Mouse (Mus musculus) neural tube, embryonic 10.5 days (tissue): ENCODE results near the gene Ppm1g.
A peak's percentile ranks its signal among the peaks of the same experiment; 100 is the strongest.

ENCODE experiments used
- DNase-seq: peaks from one replicate; pipeline ENCODE4 v3.0.0-alpha.2; 2017; ENCODE audit warnings: low spot score; ENCODE audit errors: extremely low spot score

The Ppm1g gene

DNA sequence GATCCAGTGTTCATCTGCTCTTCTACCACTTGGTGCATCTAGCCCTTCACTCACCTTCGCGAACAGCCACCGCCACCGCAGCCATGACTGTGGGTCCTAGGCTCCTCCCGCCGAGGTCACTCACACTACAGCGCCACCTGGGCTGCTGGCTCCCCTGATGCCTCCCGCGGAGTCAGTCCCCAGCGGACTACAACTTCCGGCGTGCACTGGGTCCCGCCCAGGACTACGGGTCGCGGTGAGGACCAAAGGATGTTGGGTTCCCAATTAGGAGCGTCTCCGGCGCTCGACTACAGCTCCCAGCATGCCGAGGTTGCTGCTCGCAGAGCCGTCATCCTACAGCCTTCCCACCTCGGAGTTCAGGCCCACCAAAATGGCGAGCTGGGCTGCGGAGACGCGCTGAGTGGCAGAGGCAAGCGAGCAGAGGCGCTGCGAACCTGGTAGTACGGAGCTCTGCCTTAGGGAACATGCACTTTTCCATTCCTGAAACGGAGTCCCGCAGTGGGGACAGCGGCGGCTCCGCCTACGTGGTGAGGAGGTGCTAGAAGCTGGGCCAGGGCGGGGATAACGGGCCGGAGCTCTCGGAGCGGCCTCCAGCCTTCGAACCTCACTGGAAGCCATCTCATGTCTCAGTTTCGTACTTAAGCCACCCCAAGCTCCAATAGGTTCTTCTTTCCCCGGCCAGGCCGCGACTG, 27.4 kb downstream of the Ppm1g start, which contains the start of the genes Snx17 and Eif2b4:
Gene Snx17, plus strand, starts transcription at position 289 of the 692 bp plus-strand sequence.
Gene Eif2b4, minus strand, starts transcription at position 492 of the 692 bp plus-strand sequence.
- peak; percentile 100 for DNase-seq

DNA sequence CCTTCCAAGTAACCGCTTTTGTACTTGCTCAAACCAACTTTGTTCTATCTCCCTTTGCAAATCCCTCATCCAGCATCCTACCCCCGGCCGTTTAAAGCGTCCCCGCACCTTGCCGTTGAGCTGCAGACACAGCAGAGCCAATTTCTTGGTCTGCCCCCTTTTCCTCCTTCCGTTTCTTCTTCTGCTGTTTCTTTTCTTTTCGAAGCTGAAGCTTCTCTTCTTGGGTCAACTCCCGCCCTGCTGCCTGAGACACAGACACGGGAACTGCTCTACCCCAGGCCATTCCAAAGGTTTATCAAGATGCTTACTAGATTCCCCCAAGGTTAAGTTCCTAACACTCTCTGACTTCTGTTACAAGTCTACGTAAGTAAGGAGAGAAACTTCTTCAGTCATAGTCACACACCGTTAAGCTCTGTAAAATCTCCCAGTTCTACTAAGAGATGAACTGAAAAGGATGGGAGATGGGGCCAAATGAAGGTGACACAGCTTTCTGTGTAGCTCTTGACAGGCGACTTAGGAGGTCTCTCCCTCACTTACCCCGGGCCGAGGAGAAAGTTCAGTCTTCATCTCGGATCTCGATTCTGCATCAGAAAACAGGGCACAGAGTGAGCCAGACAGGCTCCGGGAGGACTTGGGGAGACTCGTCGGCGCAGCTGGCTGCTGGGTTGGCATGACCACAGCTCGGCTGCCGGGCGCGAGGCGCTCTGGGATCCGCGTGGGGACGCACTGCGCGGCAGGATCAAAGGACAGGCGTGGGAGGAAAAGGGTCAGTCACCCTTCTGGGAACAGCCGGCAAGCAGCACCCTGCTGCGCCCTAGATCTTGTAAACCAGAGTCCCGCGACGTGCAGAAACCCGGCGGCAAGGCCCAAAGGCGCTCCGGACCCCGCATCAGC, 28.2 kb downstream of the Ppm1g start:
- no peak for DNase-seq

DNA sequence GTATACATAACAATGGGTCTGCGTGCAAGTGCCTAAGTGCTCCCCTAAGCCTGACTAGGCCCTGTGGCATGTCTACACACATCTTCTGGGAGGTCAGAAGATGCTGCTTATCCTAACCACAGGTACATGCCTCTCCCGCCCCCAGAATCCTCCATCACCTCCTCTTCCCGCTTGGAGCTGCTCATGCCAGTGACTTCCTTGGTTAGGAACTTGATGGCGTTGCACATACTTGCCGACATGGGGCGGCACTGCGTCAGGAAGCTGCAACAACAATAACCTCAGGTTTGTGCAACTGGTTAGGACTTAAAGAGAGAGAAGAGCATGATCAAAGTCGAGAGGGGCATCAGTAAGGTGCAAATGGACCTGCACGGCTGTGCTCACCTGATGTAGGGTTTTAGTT, 30.3 kb downstream of the Ppm1g start:
- DNase-seq, result no peak

DNA sequence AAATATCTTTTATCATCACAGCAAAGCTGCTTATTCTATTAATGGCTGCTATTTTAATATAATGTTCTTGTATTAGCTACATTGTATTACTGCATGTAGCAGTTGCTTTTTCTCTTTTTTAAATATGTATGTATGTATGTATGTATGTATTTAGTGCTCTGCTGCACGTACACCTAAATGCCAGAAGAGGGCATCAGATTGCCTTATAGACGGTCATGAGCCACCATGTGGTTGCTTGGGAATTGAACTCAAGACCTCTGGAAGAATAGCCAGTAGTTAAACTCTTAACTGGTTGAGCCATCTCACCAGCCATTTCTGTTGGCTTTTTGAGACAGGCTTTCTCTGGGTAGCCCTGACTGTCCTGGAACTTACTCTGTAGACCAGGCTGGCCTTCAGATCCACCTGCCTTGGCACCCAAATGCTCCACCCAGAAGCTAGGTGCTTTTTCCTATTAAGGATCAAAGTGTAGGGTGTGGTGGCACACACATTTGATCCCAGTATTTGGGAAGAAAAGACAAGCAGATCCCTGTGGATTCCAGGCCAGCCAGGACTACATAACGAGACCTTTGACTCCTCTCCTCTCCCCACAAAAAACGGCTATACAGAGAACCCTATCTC, 32.2 kb downstream of the Ppm1g start:
- DNase-seq, result no peak

DNA sequence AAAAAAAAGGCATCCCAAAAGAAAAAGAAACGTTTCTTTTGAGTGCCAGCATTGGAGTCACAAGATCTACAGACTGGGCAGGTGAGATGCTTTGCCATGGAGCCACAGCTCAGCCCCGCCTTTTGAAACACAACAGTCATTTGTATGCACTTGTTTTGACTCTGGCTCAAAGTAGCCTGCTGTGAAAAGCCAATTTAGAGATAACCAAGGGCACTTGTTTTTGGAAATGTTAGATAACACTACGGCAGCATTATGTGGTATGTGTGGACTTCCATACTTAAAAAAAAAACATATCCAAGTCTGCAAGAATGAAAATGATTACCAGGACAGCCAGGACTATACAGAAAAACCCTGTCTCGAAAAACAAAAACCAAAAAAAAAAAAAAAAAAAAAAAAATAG, 36.8 kb downstream of the Ppm1g start:
- DNase-seq, result no peak

DNA sequence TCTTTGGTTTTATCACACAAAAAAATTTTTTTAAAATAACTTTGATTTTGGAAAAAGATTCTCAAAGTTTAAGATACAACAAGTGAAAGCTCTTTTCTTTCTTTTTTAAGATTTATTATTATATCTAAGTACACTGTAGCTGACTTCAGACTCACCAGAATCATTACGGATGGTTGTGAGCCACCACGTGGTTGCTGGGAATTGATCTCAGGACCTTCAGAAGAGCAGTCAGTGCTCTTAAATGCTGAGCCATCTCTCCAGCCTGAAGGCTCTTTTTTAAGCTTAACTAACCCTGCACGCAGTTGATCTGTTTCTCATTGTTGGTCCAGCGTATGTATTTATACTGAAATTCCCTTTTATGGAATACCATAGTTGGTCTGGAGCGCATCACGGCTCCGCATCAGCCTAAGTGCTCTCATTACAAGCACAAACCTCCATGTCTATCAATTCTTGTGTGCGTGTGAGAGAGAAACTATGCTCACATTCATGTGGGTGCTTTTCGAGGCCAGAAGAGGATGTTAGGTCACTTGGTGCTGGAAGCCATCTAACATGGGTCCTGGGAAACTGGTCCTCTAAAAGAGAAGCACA, 39.2 kb downstream of the Ppm1g start:
- DNase-seq, result no peak

DNA sequence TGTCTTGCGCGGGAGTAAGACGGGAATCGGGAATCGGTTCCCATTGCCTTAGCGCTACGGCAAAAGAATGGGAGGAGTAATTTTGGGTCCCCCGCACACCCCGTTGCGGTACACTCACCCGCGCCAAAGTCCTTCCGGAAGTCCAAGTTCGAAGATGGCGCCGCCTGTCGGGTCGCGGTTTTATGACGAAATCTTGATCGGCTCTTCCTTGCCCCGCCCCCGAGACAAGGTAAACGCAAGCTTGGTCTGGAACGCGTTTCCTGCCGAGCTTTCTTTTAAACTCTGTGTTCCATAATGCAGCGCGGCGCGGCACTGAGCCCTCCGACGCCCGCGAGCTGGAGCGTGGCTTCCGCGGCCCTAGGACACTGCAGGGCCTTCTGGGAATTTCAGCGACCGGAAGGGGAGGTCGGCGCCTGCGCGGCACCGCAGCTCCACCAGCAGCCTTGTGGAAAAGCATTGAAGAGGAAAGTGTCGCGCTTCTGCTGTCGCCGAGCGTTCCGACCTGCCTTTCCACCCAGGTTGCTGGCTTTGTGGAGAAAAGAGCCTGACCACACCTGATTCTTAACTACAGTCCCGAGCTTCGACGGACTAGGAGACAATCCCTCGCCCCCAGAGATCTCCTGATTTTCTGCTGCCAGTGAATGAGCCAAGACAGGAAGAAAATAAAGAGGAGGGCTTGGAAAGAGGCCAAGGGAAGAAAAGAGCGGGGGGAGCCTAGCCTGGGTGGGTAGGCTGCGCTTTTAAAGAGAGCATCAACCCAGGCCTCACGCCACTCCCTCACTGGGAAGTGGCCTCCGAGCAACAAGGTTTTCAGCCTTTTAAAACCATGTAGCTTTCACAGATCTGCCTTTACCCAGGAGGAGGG, 40.5 kb downstream of the Ppm1g start, which contains the start of the genes Gm29609 and Gtf3c2:
Gene Gm29609, minus strand, starts transcription at position 146 of the 865 bp plus-strand sequence.
Gene Gtf3c2, minus strand, starts transcription at position 379 of the 865 bp plus-strand sequence.
- peak; percentile 91 for DNase-seq

DNA sequence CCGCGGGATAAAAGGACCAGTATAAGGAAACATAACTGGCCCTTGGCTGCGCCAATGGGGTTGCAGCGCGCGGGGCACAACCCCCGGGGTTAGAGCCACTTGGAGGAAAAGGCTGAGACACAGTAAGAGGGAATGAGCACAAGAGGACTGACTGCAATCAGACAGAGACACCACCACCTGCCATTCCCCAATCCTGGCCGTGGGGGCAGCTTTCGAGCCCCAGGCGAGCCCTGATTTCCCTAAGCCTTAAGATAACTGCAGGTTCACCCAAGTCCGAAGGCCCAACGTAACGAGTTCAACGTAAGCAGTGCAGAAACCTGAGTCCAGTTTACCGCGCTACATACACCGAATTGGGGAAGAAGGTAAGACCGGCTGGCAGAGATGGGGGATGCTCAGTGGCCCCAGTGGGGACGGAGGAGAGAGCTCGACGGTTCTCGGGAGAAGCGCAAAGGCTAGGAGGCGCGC, 41.2 kb downstream of the Ppm1g start:
- no peak for DNase-seq

DNA sequence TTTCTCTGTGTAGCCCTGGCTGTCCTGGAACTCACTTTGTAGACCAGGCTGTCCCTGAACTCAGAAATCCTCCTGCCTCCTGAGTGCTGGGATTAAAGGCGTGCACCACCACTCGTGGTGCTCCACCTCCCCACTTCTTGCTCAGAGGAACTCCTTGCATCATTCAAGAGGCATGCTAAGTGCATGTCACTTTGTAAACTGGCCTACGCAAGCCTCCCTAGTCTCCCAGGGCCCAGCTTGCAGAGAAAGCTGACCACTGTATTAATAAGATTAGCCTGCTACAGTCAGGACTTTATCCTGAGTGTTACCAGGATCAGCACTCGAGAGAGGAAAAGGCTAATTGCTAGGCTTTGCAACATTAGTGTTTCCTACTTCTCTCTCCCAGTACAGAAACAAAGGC, 51.9 kb downstream of the Ppm1g start:
- no peak for DNase-seq

DNA sequence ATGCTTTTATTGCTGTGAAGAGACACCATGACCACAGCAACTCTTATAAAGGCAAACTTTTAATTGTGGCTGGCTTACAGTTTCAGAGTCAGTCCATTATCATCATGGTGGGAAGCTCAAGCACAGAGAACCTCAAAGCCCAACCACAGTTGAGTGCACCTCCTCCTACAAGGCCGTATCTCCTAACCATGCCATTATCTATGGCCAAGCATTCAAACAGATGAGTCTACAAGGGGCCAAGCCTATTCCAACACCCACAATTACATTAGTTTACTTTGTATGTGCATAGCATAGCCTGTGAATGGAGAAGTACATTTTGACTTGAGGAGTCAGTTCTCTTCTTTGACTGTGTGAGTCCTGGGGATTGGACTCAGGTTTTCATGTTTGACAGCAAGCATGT, 55.6 kb downstream of the Ppm1g start:
- no peak for DNase-seq

DNA sequence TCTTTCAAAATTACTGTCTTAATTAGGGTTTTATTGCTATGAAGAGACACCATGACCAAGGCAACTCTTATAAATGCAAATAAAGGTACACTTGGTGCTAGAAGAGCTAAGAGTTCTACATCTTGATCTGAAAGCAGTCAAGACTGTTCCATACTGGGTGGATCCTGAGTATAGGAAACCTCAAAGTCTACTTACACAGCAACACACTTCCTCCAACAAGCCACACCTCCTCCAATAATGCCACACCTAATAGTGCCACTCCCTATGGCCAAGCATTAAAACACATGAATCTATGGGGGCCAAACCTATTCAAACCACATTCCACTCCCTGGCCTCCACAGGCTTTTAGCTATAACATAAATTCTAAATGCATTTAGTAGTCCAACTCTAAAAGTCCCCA, 58.0 kb downstream of the Ppm1g start:
- DNase-seq, result no peak

DNA sequence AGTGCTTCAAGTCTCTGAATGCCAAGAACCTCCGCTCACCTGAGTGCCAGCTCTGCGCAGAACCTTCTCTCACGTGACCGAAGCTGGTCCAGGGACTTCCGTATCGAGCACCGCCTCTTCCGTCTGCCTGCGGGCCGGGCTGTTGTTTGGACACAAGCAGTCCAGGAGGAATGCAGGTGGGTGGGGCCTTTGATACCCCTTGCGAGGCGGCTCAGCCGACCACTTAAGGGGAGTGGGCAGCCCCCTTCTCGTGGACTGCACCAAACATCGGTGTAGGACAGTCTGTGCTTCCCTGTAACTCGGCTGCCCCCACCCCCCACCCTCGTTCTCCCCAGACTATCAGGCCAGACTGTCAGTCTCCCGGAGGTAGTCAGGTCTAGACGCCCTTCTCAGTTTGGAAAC, 66.3 kb downstream of the Ppm1g start, which contains the start of gene Mpv17:
Gene Mpv17, minus strand, starts transcription at position 100 of the 402 bp plus-strand sequence.
- DNase-seq, result peak; percentile 80

DNA sequence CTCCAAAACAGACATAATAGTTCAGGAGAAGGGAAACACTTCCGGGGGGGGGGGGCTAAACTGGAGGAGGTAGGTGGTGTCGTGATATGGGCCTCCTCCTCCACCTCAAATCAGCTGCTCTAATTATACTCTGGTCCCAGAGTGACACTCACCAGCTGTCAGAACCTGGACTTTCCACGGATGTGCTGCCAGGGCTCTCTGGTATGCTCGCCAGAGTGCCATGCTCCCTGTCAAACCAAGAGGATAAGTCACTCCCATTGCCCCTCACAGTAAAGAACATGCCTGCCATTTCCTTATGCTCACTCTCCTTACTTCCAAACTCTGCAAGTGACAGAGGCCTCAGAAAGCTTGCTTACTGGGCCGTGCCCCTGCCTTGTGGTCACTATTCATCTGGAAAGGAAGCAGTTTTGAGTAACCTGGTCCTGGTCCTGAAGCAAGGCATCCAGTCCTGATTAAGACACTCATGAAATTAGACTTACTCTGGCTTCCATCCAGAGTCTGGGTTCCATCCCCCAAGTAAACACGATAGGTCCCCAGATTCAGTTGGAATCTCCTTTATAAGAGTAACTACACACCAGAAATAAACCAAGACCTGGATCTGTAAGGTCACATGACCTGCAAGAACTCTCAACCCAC, 66.9 kb downstream of the Ppm1g start:
- no peak for DNase-seq
